Mouse (Mus musculus): ENCODE data around the gene Gm10306.

Gm10306 gene

GRCm38 (mm10) chr4:94604452-94605019 lies 48.2 kb downstream of the Gm10306 start:
- in situ Hi-C loops (cut with MboI, MseI): no loop called here

GRCm38 (mm10) chr4:94605591-94605990 lies 49.2 kb downstream of the Gm10306 start:
- in situ Hi-C loops (cut with MboI, MseI): no loop called here
